Mouse (Mus musculus) CH12.LX (cell line): ENCODE data around the gene Kif6. TPM values are rescaled to one million over a fixed set of nuclear protein-coding genes. Genes with fewer than 3 reads are reported as not detected.

ENCODE experiments used
- DNase-seq: peaks from one replicate; pipeline ENCODE4 v3.0.0-alpha.2; 2013; ENCODE audit errors: extremely low read depth
- H3K27ac ChIP-seq: 2 replicates; pipeline ENCODE4 v1.5.1; 2012; ENCODE audit warnings: low read depth, mild to moderate bottlenecking, control low read depth, moderate library complexity; ENCODE audit not compliant: insufficient read depth
- H3K27me3 ChIP-seq: replicated peaks from 2 replicates; pipeline ENCODE3; 2012; ENCODE audit warnings: inconsistent platforms
- H3K36me3 ChIP-seq, 2 experiments: replicated peaks in 1 of 2; 2 replicates each; pipeline versions ENCODE3 to v1.6.1; 2012; ENCODE audit warnings: inconsistent platforms in 1 of 2, low read length in 1 of 2, mild to moderate bottlenecking in 1 of 2, mixed read lengths in 1 of 2, moderate library complexity in 1 of 2; ENCODE audit not compliant: control insufficient read depth in 1 of 2, insufficient read depth in 1 of 2
- H3K4me1 ChIP-seq, 2 experiments: 2 replicates each; pipeline ENCODE4 v1.6.1; 2012; ENCODE audit warnings: inconsistent platforms in 1 of 2, moderate library complexity in 1 of 2; ENCODE audit not compliant: insufficient read depth in 2 of 2, control insufficient read depth in 1 of 2
- H3K4me2 ChIP-seq: 2 replicates; pipeline ENCODE4 v1.6.1; 2012; ENCODE audit warnings: low read depth, mild to moderate bottlenecking, control low read depth; ENCODE audit not compliant: poor library complexity, insufficient read depth, severe bottlenecking
- H3K4me3 ChIP-seq, 3 experiments: fragments of 150-350 bp in 1 of 3; sonication (generic) in 1 of 3; replicated peaks in 1 of 3; 2 replicates each; pipeline versions ENCODE3 to v1.5.1; 2011 to 2012; ENCODE audit warnings: low read depth in 2 of 3, low read length in 2 of 3, mild to moderate bottlenecking in 2 of 3, moderate library complexity in 2 of 3, control low read depth in 1 of 3, improper control_type of control experiment in 1 of 3, inconsistent platforms in 1 of 3, mixed read lengths in 1 of 3; ENCODE audit not compliant: poor library complexity in 1 of 3
- H3K79me2 ChIP-seq: replicated peaks from 2 replicates; pipeline ENCODE4 v1.6.1; 2012; ENCODE audit warnings: mild to moderate bottlenecking, moderate library complexity; ENCODE audit not compliant: control insufficient read depth, poor library complexity, insufficient read depth, severe bottlenecking; ENCODE audit errors: extremely low read depth
- H3K9ac ChIP-seq: 2 replicates; pipeline ENCODE4 v1.6.1; 2012; ENCODE audit warnings: low read depth, mild to moderate bottlenecking, control low read depth, moderate library complexity; ENCODE audit not compliant: insufficient read depth
- H3K9me3 ChIP-seq: replicated peaks from 2 replicates; pipeline ENCODE3; 2012; ENCODE audit warnings: low read length, inconsistent platforms, mixed read lengths
- BHLHE40 ChIP-seq: IDR thresholded peaks from 2 replicates; pipeline ENCODE4 v1.6.1; 2011; ENCODE audit warnings: mild to moderate bottlenecking, low read depth, low read length, improper control_type of control experiment
- CHD1 ChIP-seq: IDR thresholded peaks from 2 replicates; pipeline ENCODE4 v1.6.1; 2012; ENCODE audit warnings: low read depth, low read length, improper control_type of control experiment, inconsistent platforms
- ELF1 ChIP-seq: IDR thresholded peaks from 2 replicates; pipeline ENCODE4 v1.6.1; 2014; ENCODE audit warnings: low read depth, mild to moderate bottlenecking, inconsistent platforms, low read length, improper control_type of control experiment
- ETS1 ChIP-seq: conservative IDR thresholded peaks from 2 replicates; pipeline ENCODE4 v1.6.1; 2012; ENCODE audit warnings: low read depth, mild to moderate bottlenecking, inconsistent platforms, low read length, improper control_type of control experiment, moderate library complexity
- GABPA ChIP-seq: IDR thresholded peaks from 2 replicates; pipeline ENCODE4 v1.6.1; 2012; ENCODE audit warnings: low read depth, low read length, improper control_type of control experiment, inconsistent platforms; ENCODE audit not compliant: insufficient replicate concordance
- MAX ChIP-seq: IDR thresholded peaks from 2 replicates; pipeline ENCODE4 v1.6.1; 2011; ENCODE audit warnings: low read length, improper control_type of control experiment
- NELFE ChIP-seq: IDR thresholded peaks from 2 replicates; pipeline ENCODE4 v1.6.1; 2011; ENCODE audit warnings: low read depth, low read length, improper control_type of control experiment
- NRF1 ChIP-seq: IDR thresholded peaks from 2 replicates; pipeline ENCODE4 v1.6.1; 2014; ENCODE audit warnings: low read depth, mild to moderate bottlenecking, inconsistent platforms, low read length, improper control_type of control experiment, moderate library complexity
- POLR2A ChIP-seq: IDR thresholded peaks from 2 replicates; pipeline ENCODE4 v1.6.1; 2011; ENCODE audit warnings: low read depth, mild to moderate bottlenecking, improper control_type of control experiment, low read length
- POLR2AphosphoS2 ChIP-seq: IDR thresholded peaks from 2 replicates; pipeline ENCODE4 v1.6.1; 2011; ENCODE audit warnings: low read depth, low read length, improper control_type of control experiment
- RCOR1 ChIP-seq: conservative IDR thresholded peaks from 2 replicates; pipeline ENCODE4 v1.6.1; 2012; ENCODE audit warnings: low read depth, mild to moderate bottlenecking, inconsistent platforms, low read length, improper control_type of control experiment
- SIN3A ChIP-seq: IDR thresholded peaks from 2 replicates; pipeline ENCODE4 v1.6.1; 2012; ENCODE audit warnings: low read length, improper control_type of control experiment, inconsistent platforms
- SMC3 ChIP-seq: IDR thresholded peaks from 2 replicates; pipeline ENCODE4 v1.6.1; 2011; ENCODE audit warnings: low read depth, low read length, improper control_type of control experiment
- TBP ChIP-seq: conservative IDR thresholded peaks from 2 replicates; pipeline ENCODE4 v1.6.1; 2011; ENCODE audit warnings: low read depth, low read length, improper control_type of control experiment
- USF2 ChIP-seq: conservative IDR thresholded peaks from 2 replicates; pipeline ENCODE4 v1.6.1; 2011; ENCODE audit warnings: low read depth, low read length, improper control_type of control experiment
- ZKSCAN1 ChIP-seq: IDR thresholded peaks from 2 replicates; pipeline ENCODE4 v1.6.1; 2012; ENCODE audit warnings: low read depth, inconsistent platforms, low read length, improper control_type of control experiment, borderline replicate concordance
- dilution Hi-C: fragments of 300-500 bp; cut with MboI; formaldehyde crosslinking; loops from 2 replicates; pipeline ENCODE4 v1.14.3; 2020; ENCODE audit warnings: low sequenced_read_pairs; ENCODE audit not compliant: extremely low pct_unique_long_range_greater_than_20kb, extremely low pct_ligation_motif_present
- in situ Hi-C: fragments of 300-500 bp; cut with MboI; formaldehyde crosslinking; loops from 3 replicates; pipeline ENCODE4 v1.14.3; 2019; ENCODE audit warnings: low sequenced_read_pairs, low pct_ligation_motif_present, low pct_unique_long_range_greater_than_20kb, mixed read lengths
- polyA plus RNA-seq: library from polyadenylated mRNA; unstranded; fragments of >175 nt; gene quantifications from 2 replicates; pipeline ENCODE4 v1.2.1, GENCODE M21; 2012; ENCODE audit warnings: low read depth; ENCODE audit not compliant: insufficient read length
- total RNA-seq, 2 experiments: library from RNA; depleted of rRNA; stranded (reverse); fragments of 300-350 nt in 1 of 2; fragments of >200 nt in 1 of 2; gene quantifications; 2 replicates each; pipeline ENCODE4 v1.2.3; 2012 to 2014

The Kif6 gene
- total and polyA plus RNA-seq, 3 experiments, result not detected

DNA sequence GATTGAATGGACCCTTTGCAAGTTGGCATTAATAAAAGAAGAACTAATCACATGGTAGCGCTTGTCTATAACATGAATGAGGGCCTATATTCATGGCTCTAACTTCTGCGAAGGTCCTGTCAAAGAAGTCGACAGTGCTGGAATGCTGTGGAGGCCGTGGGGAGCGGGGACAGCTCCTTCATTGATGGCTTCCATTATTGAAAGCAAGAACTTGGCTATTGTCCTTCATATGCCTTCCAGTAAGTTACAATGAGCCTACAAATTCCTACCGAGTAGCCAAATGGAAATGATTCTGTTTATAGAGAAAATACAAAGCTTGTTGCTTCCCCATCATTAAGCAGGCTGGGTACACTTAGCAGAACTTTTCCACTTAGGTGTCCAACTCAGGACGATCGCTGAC is 66.5 kb downstream of the Kif6 start:
- H3K79me2 ChIP-seq, result no peaks in the 10 kb centered on the region
- TF ChIP-seq RCOR1 (no peak), POLR2A (no peak)
- H3K36me3 ChIP-seq, result no peaks in the 10 kb centered on the region
- H3K9me3 ChIP-seq, result peaks cover 4% of the 10 kb centered on the region
- in situ Hi-C loops, result no loop called here
- H3K4me2 ChIP-seq, result no peak overlapping the region
- peaks cover 66% of the 10 kb centered on the region for H3K27me3 ChIP-seq
- peaks cover 0 to 7% of the 10 kb centered on the region in 2 experiments; a peak in 1 of 4 replicates for H3K4me1 ChIP-seq
- H3K27ac ChIP-seq, result no peak overlapping the region
- no peak overlapping the region for H3K4me3 ChIP-seq
- dilution Hi-C loops, result no loop called here
- no peak for DNase-seq
- H3K9ac ChIP-seq, result no peak overlapping the region

GRCm38 (mm10) chr17:49684146-49684545 is 69.2 kb downstream of the Kif6 start:
- dilution Hi-C loops, result no loop called here
- TF ChIP-seq CHD1, result no peak
- Histone ChIP-seq H3K9ac (no peak overlapping the region), H3K9me3 (peaks cover 2% of the 10 kb centered on the region), H3K79me2 (no peaks in the 10 kb centered on the region), H3K4me3 (no peak overlapping the region), H3K27ac (no peak overlapping the region), H3K36me3 (no peaks in the 10 kb centered on the region), H3K4me2 (peak overlapping the region; percentile 18; the same call in 1 of the 2 replicates), H3K4me1 (peaks cover 0 to 5% of the 10 kb centered on the region in 2 experiments; a peak in 1 of 4 replicates), H3K27me3 (peaks cover 53% of the 10 kb centered on the region)
- in situ Hi-C loops, result no loop called here
- no peak for DNase-seq

DNA sequence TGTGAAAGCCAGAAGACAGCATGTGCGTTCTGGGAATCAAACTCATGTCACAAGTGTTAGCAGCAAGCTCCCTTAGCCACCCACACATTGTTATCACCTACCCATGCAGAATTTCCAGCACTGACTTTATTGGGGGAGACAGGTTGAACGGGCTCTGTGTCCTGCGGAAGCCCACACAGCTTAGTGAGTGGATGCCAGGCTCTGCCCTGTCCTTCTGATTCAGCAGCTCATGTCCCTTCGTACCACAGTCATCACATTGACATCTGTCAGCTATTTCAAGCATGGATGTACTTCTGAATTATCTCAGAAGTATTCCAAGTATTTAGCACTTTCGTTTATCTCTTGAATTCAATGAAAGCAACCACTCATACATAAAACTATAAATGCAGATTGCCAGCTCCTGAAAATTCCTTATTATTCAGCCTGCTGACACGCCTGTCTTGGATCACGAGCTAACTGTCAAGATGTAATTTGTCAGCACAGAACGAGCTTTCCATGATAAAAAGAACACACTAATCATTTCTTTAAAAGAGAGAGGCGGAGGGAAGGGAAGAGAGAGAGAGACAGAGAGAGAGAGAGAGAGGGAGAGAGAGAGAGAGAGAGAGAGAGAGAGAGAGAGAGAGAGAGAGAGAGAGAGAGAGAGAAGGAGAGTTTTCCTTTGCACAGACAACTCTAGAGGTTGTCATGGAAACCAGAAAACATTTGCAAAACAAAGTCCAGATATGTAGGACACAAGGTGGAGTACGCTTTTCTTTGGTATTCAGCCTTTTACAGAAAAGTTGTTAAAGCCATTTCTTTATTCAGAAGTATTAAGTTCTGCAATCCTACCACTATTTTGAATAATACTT is 75.9 kb downstream of the Kif6 start:
- dilution Hi-C loops (no loop called here), in situ Hi-C loops (no loop called here)

More for the DNA sequence above, 75.9 kb downstream of the Kif6 start:
- Histone ChIP-seq H3K4me3 (no peak overlapping the region), H3K27ac (no peak overlapping the region), H3K9ac (no peak overlapping the region), H3K9me3 (no peaks in the 10 kb centered on the region), H3K4me1 (no peaks in the 10 kb centered on the region), H3K79me2 (no peaks in the 10 kb centered on the region), H3K4me2 (no peak overlapping the region), H3K27me3 (peaks cover 33% of the 10 kb centered on the region), H3K36me3 (no peaks in the 10 kb centered on the region)
- peak; percentile 8 for DNase-seq
- TF ChIP-seq ELF1 (no peak), SMC3 (no peak), SIN3A (no peak), ETS1 (no peak), RCOR1 (no peak), MAX (no peak), TBP (no peak), USF2 (no peak), POLR2AphosphoS2 (no peak), BHLHE40 (no peak), GABPA (no peak), NELFE (no peak), NRF1 (no peak), ZKSCAN1 (no peak)
